Mouse (Mus musculus) monocyte, adult 2 months (primary cell): Measurements from ENCODE around the gene Gcnt1.

Source experiments
- DNase-seq, 2 experiments: peaks; one replicate each; pipeline ENCODE4 v3.0.0; 2022; ENCODE audit warnings: low spot score in 2 of 2, low read depth in 1 of 2

The Gcnt1 gene

DNA sequence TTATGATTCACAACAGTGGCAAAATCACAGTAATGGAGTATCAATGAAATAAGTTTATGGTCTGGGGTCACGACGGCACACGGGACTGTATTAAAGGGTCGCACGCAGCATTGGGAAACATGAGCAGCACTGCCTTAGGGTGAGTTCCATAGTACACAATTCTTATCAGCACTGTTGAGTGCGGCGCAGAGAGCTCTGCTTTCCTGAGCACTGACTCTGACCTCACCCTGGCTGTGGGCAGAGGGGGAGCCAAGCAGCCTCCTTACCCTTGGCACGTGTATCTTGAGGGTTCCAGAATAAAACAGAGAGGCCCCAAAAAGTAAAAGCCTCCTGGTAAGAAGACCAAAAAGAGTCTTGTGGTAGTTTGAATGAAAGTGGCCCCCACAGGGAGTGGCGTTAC, 4.1 kb downstream of the Gcnt1 start:
- DNase-seq = no peak

DNA sequence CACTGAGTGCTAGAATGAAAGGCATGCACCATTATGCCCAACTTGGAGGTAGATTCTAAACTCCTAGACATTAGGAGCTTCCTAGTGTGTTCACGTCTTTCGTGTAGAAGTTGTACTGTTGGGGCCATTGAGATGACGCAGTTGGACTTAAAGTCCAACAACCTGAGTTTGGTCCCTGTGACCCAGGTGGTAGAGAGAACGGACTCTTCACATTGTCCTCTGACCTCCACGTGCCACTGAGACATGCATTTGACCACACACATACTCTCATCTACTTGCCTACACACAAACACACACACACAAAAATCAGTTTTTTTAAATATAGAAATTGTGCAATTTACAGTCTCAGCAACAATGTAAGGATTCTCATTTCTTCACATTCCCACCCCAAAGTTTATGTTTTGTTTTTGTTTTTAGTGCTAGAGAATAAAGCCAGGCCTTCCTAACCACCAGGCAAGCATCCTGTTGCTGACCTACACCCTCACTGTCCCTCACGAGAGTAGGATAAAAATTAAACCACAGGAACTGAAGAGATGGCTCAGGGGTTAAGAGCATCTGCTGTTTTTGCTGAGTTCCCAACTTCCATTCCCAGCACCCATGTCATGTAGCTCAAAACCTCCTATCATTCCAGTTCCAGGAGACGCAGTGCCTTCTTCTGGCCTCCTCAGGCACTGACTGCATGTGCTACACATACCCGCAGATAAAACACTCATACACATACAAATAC, 6.1 kb downstream of the Gcnt1 start:
- no peak for DNase-seq

GRCm38 (mm10) chr19:17364741-17365140, 7.9 kb downstream of the Gcnt1 start:
- no peak for DNase-seq

GRCm38 (mm10) chr19:17361181-17361580, 11.5 kb downstream of the Gcnt1 start:
- no peak for DNase-seq

GRCm38 (mm10) chr19:17359315-17359890, 13.2 kb downstream of the Gcnt1 start:
- no peak for DNase-seq

DNA sequence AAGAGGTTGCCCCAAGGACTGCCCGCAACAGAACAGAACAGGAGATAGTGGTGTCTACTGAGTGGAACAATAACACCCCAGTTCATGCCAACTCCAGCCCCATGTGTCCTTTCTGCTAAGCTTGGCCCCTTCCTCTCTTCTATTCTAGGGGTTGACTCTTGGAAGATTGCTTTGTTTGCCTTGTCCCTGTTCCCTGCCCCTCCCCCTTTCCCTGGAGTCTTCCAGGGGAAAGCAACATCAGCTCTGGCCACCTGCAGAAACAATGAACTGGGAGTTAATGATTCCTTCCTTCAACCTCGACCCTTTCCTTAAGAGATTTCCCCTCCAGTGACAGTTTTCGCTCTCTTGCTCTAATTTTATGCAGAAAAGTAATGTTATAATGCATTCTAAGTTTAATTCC, 15.3 kb downstream of the Gcnt1 start:
- no peak for DNase-seq

DNA sequence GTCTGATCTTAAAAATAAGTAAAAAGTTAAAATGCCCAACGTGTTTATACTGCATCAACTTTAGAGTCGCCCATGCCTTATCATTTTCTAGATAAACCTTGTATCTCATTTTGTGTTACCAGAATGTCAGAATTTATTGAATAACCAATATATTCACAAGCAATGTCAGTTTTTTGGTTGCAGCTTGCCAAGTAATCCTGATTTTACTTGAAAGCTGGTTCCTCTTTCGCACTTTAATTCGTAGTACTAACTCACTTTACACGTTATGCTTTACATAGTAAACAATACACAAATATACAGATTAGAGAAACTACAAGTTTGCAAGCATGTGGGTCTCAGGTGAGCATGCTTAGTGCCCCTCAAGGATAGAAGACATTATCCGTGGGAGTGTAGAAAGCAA, 15.7 kb downstream of the Gcnt1 start:
- no peak for DNase-seq

DNA sequence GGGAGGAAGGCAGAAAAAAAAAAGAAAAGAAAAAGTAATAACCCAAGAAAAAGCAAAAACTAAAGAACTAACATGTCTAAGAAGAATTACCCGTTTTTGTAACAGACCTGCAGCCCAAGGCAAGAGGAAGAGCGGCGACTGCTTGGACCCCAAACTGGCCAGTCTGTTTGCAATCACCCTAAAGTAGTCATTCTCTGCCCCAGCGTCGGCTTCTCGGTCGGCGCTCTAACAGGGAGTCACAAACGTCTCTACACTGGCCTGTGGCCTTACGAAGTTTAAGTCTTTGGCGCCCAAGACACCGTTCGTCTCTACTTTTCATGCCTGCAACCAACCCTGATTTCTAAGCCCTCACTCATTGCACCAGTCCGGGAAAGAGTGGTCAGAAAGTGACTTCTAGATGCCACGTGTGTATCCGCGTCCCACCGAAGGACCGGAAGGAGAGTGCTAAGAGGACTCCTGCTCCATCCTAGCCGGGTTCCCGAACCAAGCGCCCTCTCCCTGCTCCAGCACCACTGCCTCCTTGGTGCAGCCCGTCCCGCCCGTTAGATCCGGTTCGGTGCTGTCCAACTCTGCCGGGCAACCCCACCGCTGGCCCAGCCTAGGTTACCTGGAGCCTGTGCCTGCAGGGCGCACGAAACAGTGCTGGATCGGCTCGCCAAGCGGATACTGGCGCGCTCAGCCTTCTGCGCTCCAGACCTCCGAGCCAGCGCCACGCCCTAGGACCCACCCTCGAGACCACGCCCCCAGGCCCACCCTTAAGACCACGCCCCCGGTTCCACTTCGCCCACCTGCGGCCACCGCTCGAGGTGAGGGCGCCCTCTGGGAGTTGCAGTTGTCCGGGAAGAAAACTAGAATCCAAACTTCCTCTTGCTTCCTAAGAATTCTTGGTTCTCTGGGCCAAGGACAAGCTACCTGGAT, 16.4 kb downstream of the Gcnt1 start:
- DNase-seq = no peak

- no peak for DNase-seq
These were observed 17.3 kb downstream of the Gcnt1 start for GRCm38 (mm10) chr19:17355361-17355760.

- no peak for DNase-seq
These were observed 17.8 kb downstream of the Gcnt1 start for GRCm38 (mm10) chr19:17354797-17355196.

- DNase-seq = no peak
These were observed 18.3 kb downstream of the Gcnt1 start for GRCm38 (mm10) chr19:17354362-17354761.

DNA sequence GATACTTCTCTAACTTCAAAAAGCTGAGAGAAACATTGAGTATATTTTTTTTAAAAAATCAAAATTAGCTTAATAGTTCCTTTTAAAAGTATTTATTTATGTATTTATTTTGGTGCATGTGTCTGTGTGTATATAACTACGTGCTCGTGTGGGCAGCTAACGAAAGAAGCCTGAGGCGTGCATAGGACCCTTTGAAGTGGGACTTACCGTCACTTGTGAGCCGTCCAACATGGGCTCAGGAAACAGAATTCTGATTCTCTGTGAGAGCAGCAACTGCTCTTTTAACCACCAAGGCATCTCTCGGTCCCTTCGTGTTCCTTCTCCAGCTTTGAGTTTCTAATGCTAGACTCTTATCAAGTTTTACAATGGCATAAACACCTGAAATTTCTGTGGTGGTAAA, 18.9 kb downstream of the Gcnt1 start:
- no peak for DNase-seq

DNA sequence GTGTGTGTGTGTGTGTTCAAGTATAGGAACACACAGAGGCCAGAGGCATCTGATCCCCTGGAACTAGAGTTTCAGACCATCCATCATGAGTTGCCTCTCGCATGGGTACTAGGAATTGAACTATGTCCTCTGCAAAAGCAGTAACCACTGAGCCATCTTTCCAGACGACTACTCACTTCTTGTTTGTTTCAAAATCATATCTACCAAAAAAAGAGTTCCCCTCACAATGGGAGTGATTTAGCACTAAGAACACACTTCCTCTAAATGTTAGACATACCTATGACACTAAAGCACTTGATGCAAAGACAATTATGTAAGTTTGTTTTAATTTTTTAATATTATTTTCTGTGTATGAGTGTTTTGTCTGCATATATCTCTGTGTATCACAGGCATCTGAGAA, 24.8 kb downstream of the Gcnt1 start:
- DNase-seq = no peak

GRCm38 (mm10) chr19:17346716-17347474, 25.7 kb downstream of the Gcnt1 start:
- DNase-seq = no peak

- no peak for DNase-seq
These were observed 27.8 kb downstream of the Gcnt1 start for GRCm38 (mm10) chr19:17344881-17345280.

DNA sequence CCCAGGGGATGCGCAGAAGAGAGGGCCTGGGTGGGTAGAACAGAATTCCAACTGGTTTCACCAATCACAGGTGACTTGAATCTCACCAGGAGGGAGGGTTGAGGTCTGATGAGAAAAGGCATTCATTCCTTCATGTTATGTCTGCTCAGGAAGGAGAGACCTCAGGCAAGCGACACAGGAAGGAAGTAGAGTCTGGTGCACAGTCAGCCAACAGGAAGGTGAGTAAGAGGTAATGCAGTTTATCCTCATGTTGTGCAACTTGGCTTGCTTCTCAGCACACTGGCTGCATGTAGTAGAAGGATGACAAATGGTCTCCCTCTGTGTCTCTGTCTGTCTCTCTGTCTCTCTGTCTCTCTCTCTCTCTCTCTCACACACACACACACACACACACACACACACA, 33.1 kb downstream of the Gcnt1 start:
- no peak for DNase-seq

GRCm38 (mm10) chr19:17337057-17337679, 35.5 kb downstream of the Gcnt1 start:
- DNase-seq = no peak

DNA sequence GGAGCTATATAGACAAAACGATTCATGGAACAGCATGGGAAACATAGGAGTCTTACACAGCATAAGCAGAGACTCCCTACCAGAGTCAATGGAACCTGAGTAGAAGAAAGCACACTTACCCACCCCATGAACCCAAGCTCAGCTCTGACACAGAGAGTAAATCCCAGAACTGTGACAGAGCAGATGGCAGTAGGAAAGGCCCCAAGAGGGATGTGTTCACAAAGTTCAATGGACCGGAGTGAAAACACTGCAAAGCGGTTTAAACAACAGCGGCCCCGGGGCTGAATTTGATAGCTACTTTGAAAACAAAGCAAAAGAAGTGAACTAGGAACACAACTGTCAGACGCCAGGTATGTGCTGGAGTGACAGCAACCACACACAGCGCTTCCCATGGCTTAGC, 36.0 kb downstream of the Gcnt1 start:
- DNase-seq = no peak

DNA sequence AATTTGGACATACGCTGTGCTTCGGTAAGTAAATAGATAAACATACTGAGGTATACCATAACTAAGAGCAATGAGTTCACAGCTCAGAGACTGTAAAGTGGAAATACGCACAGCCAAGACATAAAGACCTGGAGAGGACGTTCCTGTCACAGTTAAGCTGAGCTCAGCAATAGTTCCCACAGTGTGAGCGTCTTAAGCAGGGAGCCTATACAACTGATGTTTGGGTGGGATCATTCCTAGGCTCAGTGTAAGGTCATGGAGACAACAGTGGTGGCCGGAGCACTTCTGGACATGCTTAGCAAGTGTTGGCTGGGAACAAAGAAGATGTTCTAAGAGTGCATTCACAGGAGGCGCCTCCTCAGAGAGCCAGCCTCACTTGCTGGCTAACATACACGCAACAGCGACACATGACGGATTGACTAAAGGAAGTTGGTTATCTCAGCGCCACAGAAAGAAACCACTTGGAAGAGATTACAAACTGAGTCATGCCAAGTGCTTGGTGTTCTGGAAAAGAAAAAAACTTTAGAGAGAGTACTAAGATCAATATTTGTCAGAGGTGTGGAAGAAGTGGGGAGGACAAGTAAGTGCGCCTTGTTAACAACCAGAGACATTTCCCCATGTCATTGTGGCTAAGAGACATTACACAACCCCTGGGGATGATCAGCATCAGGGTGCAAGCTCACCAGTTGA, 37.9 kb downstream of the Gcnt1 start:
- DNase-seq = peak in 1 of 2 experiments; percentile 28

DNA sequence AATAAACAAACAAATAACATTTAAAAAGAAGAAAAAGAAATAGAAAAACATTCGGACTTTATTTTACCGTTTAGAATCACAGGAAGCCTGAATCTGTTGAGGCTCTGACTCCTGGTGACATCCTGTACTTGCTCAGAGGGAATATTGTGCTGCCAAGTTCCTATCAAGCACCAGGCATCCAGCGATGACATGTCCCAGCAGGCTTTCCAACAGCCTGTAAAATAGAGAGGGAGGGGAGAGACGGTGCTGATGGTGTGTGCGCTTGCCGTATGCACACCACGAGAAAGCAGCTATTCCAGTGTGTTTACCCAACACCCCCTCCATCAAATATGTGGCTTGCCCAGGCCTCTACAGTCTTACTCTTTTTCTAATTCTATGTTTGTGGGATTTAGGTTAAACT, 39.6 kb downstream of the Gcnt1 start:
- DNase-seq = no peak
